Mouse (Mus musculus) liver, embryonic 14.5 days (tissue): ENCODE measurements at regions not wholly inside any gene's neighbourhood (a gene's known extent, or its start where the extent isn't known, plus 50 kb on each side); places are given as distances from the start of the nearest gene placed in this dataset.

Experiments
- ATAC-seq: fragments of 200-750 bp; cut with Nextera tagmentation; 2 replicates; pipeline ENCODE4 v1.8.0; 2017; ENCODE audit warnings: moderate number of reproducible peaks, mild to moderate bottlenecking, moderate library complexity; ENCODE audit not compliant: insufficient read depth
- DNase-seq, 3 experiments: peaks; one replicate each; pipeline ENCODE4 v3.0.0-alpha.2; 2012 to 2013; ENCODE audit warnings: low read depth in 3 of 3, low spot score in 3 of 3
- H3K27ac ChIP-seq: fragments of 300-500 bp; sonication (generic); 2 replicates; pipeline ENCODE4 v1.5.1; 2014; ENCODE audit warnings: moderate library complexity, mild to moderate bottlenecking, control low read depth, inconsistent platforms
- H3K27me3 ChIP-seq: fragments of 300-500 bp; sonication (generic); 2 replicates; pipeline ENCODE4 v1.6.1; 2014; ENCODE audit warnings: mild to moderate bottlenecking, low read length, moderate library complexity; ENCODE audit not compliant: control insufficient read depth, insufficient read depth
- H3K36me3 ChIP-seq: fragments of 300-500 bp; sonication (generic); replicated peaks from 2 replicates; pipeline ENCODE4 v1.6.1; 2014; ENCODE audit warnings: low read depth; ENCODE audit not compliant: control insufficient read depth, insufficient read depth
- H3K4me1 ChIP-seq, 2 experiments: fragments of 200-500 bp in 1 of 2; fragments of 300-500 bp in 1 of 2; sonication (generic) in 1 of 2; replicated peaks; 2 replicates each; pipeline ENCODE4 v1.6.1; 2012 to 2014; ENCODE audit warnings: antibody characterized with exemption in 1 of 2, inconsistent platforms in 1 of 2, low read length in 1 of 2; ENCODE audit not compliant: control insufficient read depth in 2 of 2, insufficient read depth in 2 of 2
- H3K4me2 ChIP-seq: fragments of 300-500 bp; sonication (generic); 2 replicates; pipeline ENCODE4 v1.6.1; 2014; ENCODE audit warnings: low read depth, mild to moderate bottlenecking, control low read depth, moderate library complexity
- H3K4me3 ChIP-seq, 2 experiments: fragments of 200-500 bp in 1 of 2; fragments of 300-500 bp in 1 of 2; sonication (generic) in 1 of 2; 2 replicates each; pipeline ENCODE4 v1.5.1; 2012 to 2014; ENCODE audit warnings: low read depth in 2 of 2, low read length in 2 of 2, mild to moderate bottlenecking in 2 of 2, control low read depth in 1 of 2, inconsistent platforms in 1 of 2, moderate library complexity in 1 of 2; ENCODE audit not compliant: insufficient read depth in 1 of 2
- H3K9ac ChIP-seq: fragments of 300-500 bp; sonication (generic); replicated peaks from 2 replicates; pipeline ENCODE4 v1.6.1; 2014; ENCODE audit warnings: mild to moderate bottlenecking, control low read depth, moderate library complexity
- H3K9me3 ChIP-seq: fragments of 300-500 bp; sonication (generic); 2 replicates; pipeline ENCODE4 v1.6.1; 2016; ENCODE audit warnings: low read length, mixed read lengths; ENCODE audit not compliant: control insufficient read depth
- CTCF ChIP-seq: IDR thresholded peaks from 2 replicates; pipeline ENCODE4 v1.5.1; 2016; ENCODE audit warnings: antibody characterized with exemption, low read depth, control low read depth
- EP300 ChIP-seq: IDR thresholded peaks from 2 replicates; pipeline ENCODE4 v1.6.1; 2016; ENCODE audit warnings: antibody characterized with exemption, low read depth
- WGBS: fragments of 180-500 bp; shearing (Covaris S2); extraction: QIAGEN DNeasy Blood & Tissue Kit; methylation state at CpG from one replicate; pipeline ENCODE4 v1.1.7; 2014; ENCODE audit not compliant: insufficient replicate concordance; 5-methylcytosine and 5-hydroxymethylcytosine counted together

DNA sequence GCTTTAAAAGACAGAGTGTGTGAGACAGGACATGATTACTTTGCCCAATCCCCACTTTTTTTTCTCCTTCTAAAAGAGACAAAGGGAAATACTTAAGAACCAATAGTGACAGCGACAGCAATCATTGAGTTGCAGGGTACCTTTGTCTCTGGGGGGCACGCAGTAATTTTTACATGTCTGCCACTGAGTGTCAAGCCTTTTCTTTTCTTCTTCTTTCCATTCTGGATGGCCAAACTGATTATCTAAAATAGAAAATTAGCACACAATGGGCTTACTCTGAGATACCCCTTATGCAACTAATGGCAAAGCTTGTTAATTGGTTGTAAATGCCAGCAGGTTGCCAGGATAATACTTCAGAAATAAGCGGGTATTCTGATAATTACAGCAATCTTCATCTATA lies 508.6 kb downstream of the Plcl1 start:
- DNase-seq, result no peak
- no peak overlapping the region for H3K4me3 ChIP-seq
- no peaks in the 10 kb centered on the region for H3K27me3 ChIP-seq
- no peak overlapping the region for H3K4me2 ChIP-seq
- no peak for ATAC-seq
- TF ChIP-seq EP300 (no peak), CTCF (no peak)
- H3K9ac ChIP-seq, result no peak overlapping the region
- no peak overlapping the region for H3K27ac ChIP-seq
- H3K36me3 ChIP-seq, result no peaks in the 10 kb centered on the region
- H3K9me3 ChIP-seq, result no peaks in the 10 kb centered on the region
- 69% methylated on average over 3 of the region's 3 CpGs for WGBS
- H3K4me1 ChIP-seq, result no peaks in the 10 kb centered on the region

- Histone ChIP-seq H3K4me3 (no peak overlapping the region), H3K9me3 (no peaks in the 10 kb centered on the region), H3K27me3 (no peaks in the 10 kb centered on the region), H3K27ac (no peak overlapping the region), H3K4me2 (no peak overlapping the region), H3K36me3 (no peaks in the 10 kb centered on the region), H3K9ac (no peak overlapping the region), H3K4me1 (no peaks in the 10 kb centered on the region)
- WGBS, result 56% methylated on average over 11 of the region's 11 CpGs
- DNase-seq (no peak), ATAC-seq (no peak)
- TF ChIP-seq EP300, result no peak
These were observed 510.2 kb downstream of the Plcl1 start for GRCm38 (mm10) chr1:55915940-55916339.

DNA sequence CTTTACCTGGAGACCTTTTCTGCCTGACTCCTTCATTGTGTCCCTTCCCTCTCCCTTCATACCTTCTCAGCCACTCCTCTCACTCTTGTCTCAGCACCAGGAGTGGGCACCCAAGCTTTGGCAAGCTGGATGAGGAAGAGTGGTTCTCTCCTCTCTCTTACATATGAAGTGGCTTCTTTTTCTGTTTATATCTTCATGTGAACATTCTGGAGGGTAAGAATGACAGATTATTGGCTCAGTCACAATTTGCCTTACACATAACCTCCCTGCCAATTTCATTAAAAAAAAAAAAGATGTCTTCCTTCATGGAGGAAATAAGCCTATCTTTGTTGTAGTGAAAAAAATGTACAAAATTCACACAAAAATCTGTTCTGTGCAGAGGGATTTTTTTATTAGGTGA lies 513.8 kb downstream of the Plcl1 start:
- Histone ChIP-seq H3K4me2 (no peak overlapping the region), H3K27ac (no peak overlapping the region), H3K9me3 (no peaks in the 10 kb centered on the region), H3K9ac (no peak overlapping the region), H3K4me3 (no peak overlapping the region), H3K36me3 (no peaks in the 10 kb centered on the region), H3K4me1 (no peaks in the 10 kb centered on the region), H3K27me3 (no peaks in the 10 kb centered on the region)
- DNase-seq (no peak), ATAC-seq (no peak)
- TF ChIP-seq EP300 (no peak), CTCF (no peak)

GRCm38 (mm10) chr1:55946786-55947549 lies 541.2 kb downstream of the Plcl1 start:
- H3K27ac ChIP-seq, result peak overlapping the region; percentile 42
- no peaks in the 10 kb centered on the region for H3K27me3 ChIP-seq
- H3K4me2 ChIP-seq, result peak overlapping the region; percentile 40
- WGBS, result 16% methylated on average over 3 of the region's 3 CpGs
- TF ChIP-seq EP300 (peak; percentile 96), CTCF (no peak)
- H3K9me3 ChIP-seq, result no peaks in the 10 kb centered on the region
- no peak overlapping the region for H3K9ac ChIP-seq
- H3K4me3 ChIP-seq, result no peak overlapping the region
- H3K4me1 ChIP-seq, result peaks cover 25 to 26% of the 10 kb centered on the region in 2 experiments
- peak; percentile 97 for ATAC-seq
- peak; percentile 66 to 79 (median 73) for DNase-seq
- no peaks in the 10 kb centered on the region for H3K36me3 ChIP-seq

GRCm38 (mm10) chr1:55947618-55948283 lies 542.0 kb downstream of the Plcl1 start:
- TF ChIP-seq CTCF, result no peak
- TF ChIP-seq EP300, result no peak
- 76% methylated on average over 5 of the region's 5 CpGs for WGBS
- H3K9ac ChIP-seq, result no peak overlapping the region
- DNase-seq (no peak), ATAC-seq (no peak)
- H3K4me3 ChIP-seq, result no peak overlapping the region
- peak overlapping the region; percentile 57 for H3K27ac ChIP-seq
- no peak overlapping the region for H3K4me2 ChIP-seq
- no peaks in the 10 kb centered on the region for H3K9me3 ChIP-seq
- H3K27me3 ChIP-seq, result no peaks in the 10 kb centered on the region
- peaks cover 26% of the 10 kb centered on the region in 2 experiments for H3K4me1 ChIP-seq
- no peaks in the 10 kb centered on the region for H3K36me3 ChIP-seq
